Mouse (Mus musculus): ENCODE measurements at regions not wholly inside any gene's neighbourhood (a gene's known extent, or its start where the extent isn't known, plus 50 kb on each side); places are given as distances from the start of the nearest gene placed in this dataset.
"Not testable (repeated sequence)": the region's sequence is repeated elsewhere in the genome, so short reads cannot be mapped to it uniquely, and the experiment has no call there.

DNA sequence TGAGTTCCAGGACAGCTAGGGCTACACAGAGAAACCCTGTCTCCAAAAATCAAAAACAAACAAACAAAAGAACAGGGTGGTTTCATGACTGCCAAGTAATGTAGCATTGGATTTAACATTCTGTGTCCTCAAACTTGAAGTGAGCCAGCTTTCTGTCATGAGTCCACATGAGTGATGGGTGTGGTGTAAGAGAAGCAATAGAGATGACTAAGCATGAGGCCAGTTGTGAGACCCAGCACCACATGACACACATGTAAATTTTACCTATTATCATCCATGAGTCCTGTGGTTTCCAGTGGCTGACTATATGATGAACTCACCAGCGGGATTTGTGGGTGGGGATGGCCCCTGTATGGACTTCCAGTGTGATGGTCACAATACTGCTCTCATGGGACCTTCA lies 176.0 kb upstream of the Peli2 start:
- no peak overlapping the region for H3ac ChIP-seq (ENCODE audit: control insufficient read depth, insufficient read length)
- no peaks in the 10 kb centered on the region for H3K79me2 ChIP-seq (ENCODE audit: control insufficient read depth, insufficient read depth)
- no peak overlapping the region for H3K4me2 ChIP-seq (ENCODE audit: low read depth)
- TF ChIP-seq TCF3 (IDR thresholded peaks at IDR 0.05; ENCODE audit: insufficient read length, low read depth) (no peak), TCF12 (IDR thresholded peaks at IDR 0.05; ENCODE audit: insufficient read depth, poor library complexity, severe bottlenecking) (peak; percentile 29), USF1 (IDR thresholded peaks at IDR 0.05; ENCODE audit: low read depth) (peak; percentile 56), POLR2A (IDR thresholded peaks at IDR 0.05; ENCODE audit: insufficient read length, low read depth) (no peak), E2F4 (IDR thresholded peaks at IDR 0.05; ENCODE audit: insufficient read depth) (no peak), MAX (IDR thresholded peaks at IDR 0.05; ENCODE audit: low read depth) (no peak), MYOD1 (IDR thresholded peaks at IDR 0.05; ENCODE audit: control insufficient read depth in 1 of 3, insufficient read length in 2 of 3, low read depth in 2 of 3) (no peak), SRF (IDR thresholded peaks at IDR 0.05; ENCODE audit: control insufficient read depth, insufficient read length, low read depth) (no peak), CEBPB (IDR thresholded peaks at IDR 0.05; ENCODE audit: insufficient read depth, poor library complexity, severe bottlenecking) (peak; percentile 75), POLR2AphosphoS2 (IDR thresholded peaks at IDR 0.05; ENCODE audit: insufficient read length, low read depth) (no peak), MYOG (IDR thresholded peaks at IDR 0.05; ENCODE audit: control insufficient read depth in 1 of 3, insufficient read depth in 1 of 3, insufficient read length in 2 of 3, low read depth in 2 of 3) (no peak)
- H3K36me3 ChIP-seq (ENCODE audit: control insufficient read depth, insufficient read depth): no peaks in the 10 kb centered on the region
- H3K27me3 ChIP-seq (ENCODE audit: control insufficient read depth, insufficient read depth, insufficient read length): no peaks in the 10 kb centered on the region
- no peak overlapping the region for H3K4me3 ChIP-seq

DNA sequence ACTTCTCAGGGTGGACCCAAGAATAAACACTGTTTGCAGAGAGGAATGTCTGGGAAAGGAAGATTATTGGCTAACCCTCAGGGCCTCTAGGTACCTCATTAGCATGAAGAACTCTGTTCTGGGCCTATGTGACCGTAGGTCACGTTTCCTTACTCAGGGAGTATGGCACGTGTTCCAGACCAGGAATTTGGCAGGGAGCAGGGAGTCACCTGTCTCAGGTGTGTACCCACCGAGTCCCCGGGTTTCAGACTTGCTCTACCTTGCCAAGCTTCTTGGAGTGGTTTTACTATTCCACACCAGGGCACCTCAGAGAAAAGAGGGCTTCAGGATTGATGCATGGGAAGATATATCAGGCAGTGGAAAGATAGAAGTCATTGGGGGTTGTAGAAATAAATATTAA lies 169.6 kb upstream of the Peli2 start:
- Histone ChIP-seq H3K36me3 (ENCODE audit: control insufficient read depth, insufficient read depth) (no peaks in the 10 kb centered on the region), H3K79me2 (ENCODE audit: control insufficient read depth, insufficient read depth) (no peaks in the 10 kb centered on the region), H3ac (ENCODE audit: control insufficient read depth, insufficient read length) (no peak overlapping the region), H3K27me3 (ENCODE audit: control insufficient read depth, insufficient read depth, insufficient read length) (no peaks in the 10 kb centered on the region), H3K4me3 (no peak overlapping the region), H3K4me2 (ENCODE audit: low read depth) (no peak overlapping the region)
- no peak for TF ChIP-seq POLR2AphosphoS2 (IDR thresholded peaks at IDR 0.05; ENCODE audit: insufficient read length, low read depth)
- TF ChIP-seq SRF (IDR thresholded peaks at IDR 0.05; ENCODE audit: control insufficient read depth, insufficient read length, low read depth): no peak
- TF ChIP-seq POLR2A (IDR thresholded peaks at IDR 0.05; ENCODE audit: insufficient read length, low read depth): no peak
- no peak for TF ChIP-seq MYOG (IDR thresholded peaks at IDR 0.05; ENCODE audit: control insufficient read depth in 1 of 3, insufficient read depth in 1 of 3, insufficient read length in 2 of 3, low read depth in 2 of 3)
- TF ChIP-seq REST (IDR thresholded peaks at IDR 0.05; ENCODE audit: insufficient read depth, insufficient read length): no peak

DNA sequence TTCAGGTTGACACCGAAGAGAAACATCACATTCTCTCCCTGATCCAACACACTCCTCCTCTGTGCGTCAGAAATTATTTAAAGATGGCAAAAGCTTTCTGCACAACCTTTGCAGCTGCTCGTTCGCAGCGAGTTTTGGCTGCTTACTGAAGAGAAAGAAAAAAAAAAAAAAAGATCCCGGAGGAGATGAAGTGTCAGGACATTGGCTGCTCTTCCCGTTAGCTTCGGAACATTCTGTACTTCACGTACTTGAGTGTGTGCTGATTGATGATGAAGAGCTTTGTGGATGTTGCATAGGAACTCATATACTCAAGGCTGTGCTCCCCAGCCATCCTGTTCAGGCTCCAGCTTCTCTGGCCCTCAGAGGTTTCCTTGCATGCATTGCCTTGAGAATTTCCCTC lies 162.5 kb upstream of the Peli2 start:
- Histone ChIP-seq H3ac (ENCODE audit: control insufficient read depth, insufficient read length) (no peak overlapping the region), H3K27me3 (ENCODE audit: control insufficient read depth, insufficient read depth, insufficient read length) (no peaks in the 10 kb centered on the region), H3K79me2 (ENCODE audit: control insufficient read depth, insufficient read depth) (no peaks in the 10 kb centered on the region), H3K36me3 (ENCODE audit: control insufficient read depth, insufficient read depth) (no peaks in the 10 kb centered on the region), H3K4me2 (ENCODE audit: low read depth) (no peak overlapping the region), H3K4me3 (no peak overlapping the region)
- TF ChIP-seq USF1 (IDR thresholded peaks at IDR 0.05; ENCODE audit: low read depth) (no peak), POLR2A (IDR thresholded peaks at IDR 0.05; ENCODE audit: insufficient read length, low read depth) (no peak), TCF3 (IDR thresholded peaks at IDR 0.05; ENCODE audit: insufficient read length, low read depth) (no peak), TCF12 (IDR thresholded peaks at IDR 0.05; ENCODE audit: insufficient read depth, poor library complexity, severe bottlenecking) (no peak), SRF (IDR thresholded peaks at IDR 0.05; ENCODE audit: control insufficient read depth, insufficient read length, low read depth) (no peak), REST (IDR thresholded peaks at IDR 0.05; ENCODE audit: insufficient read depth, insufficient read length) (no peak), MYOD1 (IDR thresholded peaks at IDR 0.05; ENCODE audit: control insufficient read depth in 1 of 3, insufficient read length in 2 of 3, low read depth in 2 of 3) (no peak), POLR2AphosphoS2 (IDR thresholded peaks at IDR 0.05; ENCODE audit: insufficient read length, low read depth) (no peak), CEBPB (IDR thresholded peaks at IDR 0.05; ENCODE audit: insufficient read depth, poor library complexity, severe bottlenecking) (no peak), E2F4 (IDR thresholded peaks at IDR 0.05; ENCODE audit: insufficient read depth) (no peak), MYOG (IDR thresholded peaks at IDR 0.05; ENCODE audit: control insufficient read depth in 1 of 3, insufficient read depth in 1 of 3, insufficient read length in 2 of 3, low read depth in 2 of 3) (no peak), MAX (IDR thresholded peaks at IDR 0.05; ENCODE audit: low read depth) (no peak)

DNA sequence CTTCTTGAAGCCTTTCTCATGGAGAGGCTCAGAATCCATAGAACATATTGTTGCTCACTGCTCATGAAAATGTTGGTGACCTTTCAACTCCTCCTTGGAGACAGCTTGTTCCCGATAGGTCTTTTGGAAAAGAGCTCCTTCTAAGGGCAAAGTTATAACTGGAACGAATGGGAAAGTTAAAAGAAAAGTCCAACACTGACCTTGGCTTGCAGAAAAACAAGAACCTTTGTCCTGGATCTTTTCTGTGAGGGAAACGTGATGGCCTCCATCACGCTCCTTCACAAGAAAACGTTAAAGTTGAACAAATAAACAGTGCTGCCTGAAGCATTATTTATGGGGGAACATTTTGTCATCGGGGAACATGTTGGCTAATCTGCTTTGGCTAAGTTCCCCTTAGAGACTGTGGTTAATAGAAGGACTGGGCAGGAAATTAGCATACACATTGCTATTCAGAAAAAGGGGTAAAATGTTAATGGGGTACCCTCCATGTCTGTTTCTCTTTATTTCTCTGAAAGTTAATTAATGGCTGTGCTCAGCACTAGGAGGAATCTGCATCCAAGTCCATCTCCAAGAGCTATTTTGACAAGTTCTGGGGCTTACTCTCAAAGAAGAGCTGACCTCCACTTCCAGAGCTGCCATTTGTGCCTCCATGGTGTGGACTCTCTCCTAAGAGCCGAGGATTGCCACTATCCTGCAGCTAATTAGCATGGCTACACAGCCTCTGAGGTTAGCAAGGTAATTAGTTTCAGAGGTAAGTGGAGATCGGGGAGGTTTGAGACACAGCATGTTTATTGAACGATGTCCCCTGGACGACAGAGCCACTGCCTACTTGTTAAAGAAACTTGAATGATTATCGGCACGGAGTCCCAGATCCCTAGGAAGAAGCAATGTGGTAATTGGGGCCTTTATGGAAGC lies 161.0 kb upstream of the Peli2 start:
- Histone ChIP-seq H3K36me3 (ENCODE audit: control insufficient read depth, insufficient read depth) (no peaks in the 10 kb centered on the region), H3K4me2 (ENCODE audit: low read depth) (no peak overlapping the region), H3ac (ENCODE audit: control insufficient read depth, insufficient read length) (no peak overlapping the region), H3K4me3 (no peak overlapping the region), H3K79me2 (ENCODE audit: control insufficient read depth, insufficient read depth) (no peaks in the 10 kb centered on the region), H3K27me3 (ENCODE audit: control insufficient read depth, insufficient read depth, insufficient read length) (no peaks in the 10 kb centered on the region)
- no peak for TF ChIP-seq TCF12 (IDR thresholded peaks at IDR 0.05; ENCODE audit: insufficient read depth, poor library complexity, severe bottlenecking)
- TF ChIP-seq USF1 (IDR thresholded peaks at IDR 0.05; ENCODE audit: low read depth): no peak
- TF ChIP-seq MYOG (IDR thresholded peaks at IDR 0.05; ENCODE audit: control insufficient read depth in 1 of 3, insufficient read depth in 1 of 3, insufficient read length in 2 of 3, low read depth in 2 of 3): no peak
- TF ChIP-seq POLR2A (IDR thresholded peaks at IDR 0.05; ENCODE audit: insufficient read length, low read depth): no peak
- TF ChIP-seq POLR2AphosphoS2 (IDR thresholded peaks at IDR 0.05; ENCODE audit: insufficient read length, low read depth): no peak
- TF ChIP-seq SRF (IDR thresholded peaks at IDR 0.05; ENCODE audit: control insufficient read depth, insufficient read length, low read depth): no peak
- no peak for TF ChIP-seq MAX (IDR thresholded peaks at IDR 0.05; ENCODE audit: low read depth)
- no peak for TF ChIP-seq E2F4 (IDR thresholded peaks at IDR 0.05; ENCODE audit: insufficient read depth)
- no peak for TF ChIP-seq TCF3 (IDR thresholded peaks at IDR 0.05; ENCODE audit: insufficient read length, low read depth)
- no peak for TF ChIP-seq REST (IDR thresholded peaks at IDR 0.05; ENCODE audit: insufficient read depth, insufficient read length)
- no peak for TF ChIP-seq MYOD1 (IDR thresholded peaks at IDR 0.05; ENCODE audit: control insufficient read depth in 1 of 3, insufficient read length in 2 of 3, low read depth in 2 of 3)
- TF ChIP-seq CEBPB (IDR thresholded peaks at IDR 0.05; ENCODE audit: insufficient read depth, poor library complexity, severe bottlenecking): no peak

DNA sequence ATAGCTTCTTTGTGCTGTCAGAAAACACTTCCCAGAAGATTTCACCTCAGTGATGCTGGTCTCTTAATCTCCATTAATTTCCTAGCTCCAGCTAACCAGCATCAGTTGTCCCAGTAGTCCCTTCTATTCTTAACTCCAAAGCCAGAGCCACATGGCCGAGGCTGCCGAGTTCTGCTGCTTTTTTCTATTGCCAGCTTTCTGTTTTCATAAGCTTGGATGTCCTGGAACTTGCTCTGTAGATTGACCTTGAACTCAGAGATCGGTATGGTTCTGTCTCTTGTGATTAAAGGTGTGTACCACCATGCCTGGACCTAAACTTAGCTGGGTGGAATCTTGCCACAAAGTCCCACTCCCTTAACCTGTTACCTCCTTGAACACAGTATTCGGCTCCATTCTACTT lies 155.8 kb upstream of the Peli2 start:
- not testable (repeated sequence) for H3K79me2 ChIP-seq (ENCODE audit: control insufficient read depth, insufficient read depth); H3ac ChIP-seq (ENCODE audit: control insufficient read depth, insufficient read length); H3K4me3 ChIP-seq; H3K4me2 ChIP-seq (ENCODE audit: low read depth); H3K27me3 ChIP-seq (ENCODE audit: control insufficient read depth, insufficient read depth, insufficient read length); H3K36me3 ChIP-seq (ENCODE audit: control insufficient read depth, insufficient read depth)

Data from myocyte (in vitro differentiated cells).